Mouse (Mus musculus) kidney, postnatal 0 days (tissue): ENCODE measurements around the gene Tex33. TPM values are rescaled to one million over a fixed set of nuclear protein-coding genes. Genes with fewer than 3 reads are reported as not detected.
A peak's percentile ranks its signal among the peaks of the same experiment; 100 is the strongest.

Experiments
- ATAC-seq: fragments of 200-750 bp; cut with Nextera tagmentation; replicated peaks from 2 replicates; pipeline ENCODE4 v1.8.0; 2017; ENCODE audit warnings: low read depth, moderate number of reproducible peaks, moderate TSS enrichment, moderate library complexity; ENCODE audit not compliant: low FRiP score
- DNase-seq: peaks from one replicate; pipeline ENCODE4 v3.0.0-alpha.2; 2016; ENCODE audit warnings: low spot score
- H3K27ac ChIP-seq: fragments of 300-500 bp; sonication (generic); 2 replicates; pipeline ENCODE4 v1.5.1; 2014; ENCODE audit warnings: mild to moderate bottlenecking
- H3K27me3 ChIP-seq: fragments of 300-500 bp; sonication (generic); 2 replicates; pipeline ENCODE4 v1.6.1; 2014; ENCODE audit warnings: low read length, mixed read lengths; ENCODE audit not compliant: insufficient read depth
- H3K36me3 ChIP-seq: fragments of 300-500 bp; sonication (generic); 2 replicates; pipeline ENCODE4 v1.6.1; 2014; ENCODE audit warnings: low read length, mixed read lengths; ENCODE audit not compliant: insufficient read depth
- H3K4me1 ChIP-seq: fragments of 300-500 bp; sonication (generic); replicated peaks from 2 replicates; pipeline ENCODE4 v1.6.1; 2014; ENCODE audit warnings: antibody characterized with exemption, low read length, mixed read lengths; ENCODE audit not compliant: insufficient read depth
- H3K4me2 ChIP-seq: fragments of 300-500 bp; sonication (generic); 2 replicates; pipeline ENCODE4 v1.6.1; 2014; ENCODE audit warnings: mild to moderate bottlenecking, low read length, moderate library complexity, mixed read lengths
- H3K4me3 ChIP-seq: fragments of 300-500 bp; sonication (generic); replicated peaks from 2 replicates; pipeline ENCODE4 v1.5.1; 2014; ENCODE audit warnings: low read depth, low read length
- H3K9ac ChIP-seq: fragments of 300-500 bp; sonication (generic); 2 replicates; pipeline ENCODE4 v1.6.1; 2014; ENCODE audit warnings: low read depth, low read length
- H3K9me3 ChIP-seq: fragments of 300-500 bp; sonication (generic); replicated peaks from 2 replicates; pipeline ENCODE4 v1.6.1; 2016; ENCODE audit warnings: low read length, inconsistent platforms, mixed read lengths
- CTCF ChIP-seq: IDR thresholded peaks from 2 replicates; pipeline ENCODE4 v1.5.1; 2016; ENCODE audit warnings: antibody characterized with exemption, low read depth, mild to moderate bottlenecking, moderate library complexity
- WGBS: fragments of 180-500 bp; shearing (Covaris S2); extraction: QIAGEN DNeasy Blood & Tissue Kit; methylation state at CpG from one replicate; pipeline ENCODE4 v1.1.7; 2014; 5-methylcytosine and 5-hydroxymethylcytosine counted together
- polyA plus RNA-seq: library from polyadenylated mRNA; unstranded; fragments of >200 nt; fragmentation: Nextera tagmentation; extraction: Ambion mirVana; gene quantifications from 2 replicates; pipeline ENCODE4 v1.2.1, GENCODE M21; 2015

The Tex33 gene
- not detected in 2 replicates for polyA plus RNA-seq

- Histone ChIP-seq H3K36me3 (no peaks in the 10 kb centered on the region), H3K27me3 (no peaks in the 10 kb centered on the region), H3K9me3 (no peaks in the 10 kb centered on the region), H3K4me2 (no peak within 1 kb of the TSS), H3K27ac (no peak within 1 kb of the TSS), H3K4me3 (no peak within 1 kb of the TSS), H3K9ac (no peak within 1 kb of the TSS), H3K4me1 (no peaks in the 10 kb centered on the region)
- no peak for TF ChIP-seq CTCF
- WGBS: 79% methylated on average over 8 of the region's 8 CpGs
- DNase-seq (no peak), ATAC-seq (peak; percentile 60; the same call in 1 of the 2 replicates)
Observed at GRCm38 (mm10) chr15:78395478-78395962, at the start of gene Tex33. Tex33 (minus strand) TSS chr15:78395912.

DNA sequence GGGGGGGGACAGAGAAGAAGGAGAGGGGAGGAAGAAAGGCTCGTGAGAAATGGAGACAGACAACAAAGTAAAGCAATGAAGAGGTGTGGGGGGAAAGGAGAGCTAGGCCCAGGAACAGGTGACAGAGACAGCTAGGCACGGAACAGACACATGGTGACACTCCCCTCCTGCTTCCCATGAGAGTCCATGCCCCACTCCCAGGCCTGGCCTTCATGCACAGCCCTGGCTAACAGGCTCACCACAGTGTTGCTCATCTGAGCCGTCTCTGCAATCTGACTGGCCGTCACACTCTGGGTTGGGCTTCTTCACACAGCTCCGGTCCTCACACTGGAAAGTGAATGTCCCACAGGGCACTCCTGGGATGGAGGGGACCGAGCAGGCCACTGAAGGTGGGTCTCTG, 48.1 kb upstream of the Tex33 start:
- TF ChIP-seq CTCF: no peak
- no peak overlapping the region for H3K4me2 ChIP-seq
- no peaks in the 10 kb centered on the region for H3K36me3 ChIP-seq
- ATAC-seq (no peak), DNase-seq (no peak)
- H3K4me3 ChIP-seq: no peak overlapping the region
- 34% methylated on average over 6 of the region's 6 CpGs for WGBS
- no peaks in the 10 kb centered on the region for H3K9me3 ChIP-seq
- no peaks in the 10 kb centered on the region for H3K27me3 ChIP-seq
- H3K27ac ChIP-seq: no peak overlapping the region
- H3K4me1 ChIP-seq: no peaks in the 10 kb centered on the region
- no peak overlapping the region for H3K9ac ChIP-seq

DNA sequence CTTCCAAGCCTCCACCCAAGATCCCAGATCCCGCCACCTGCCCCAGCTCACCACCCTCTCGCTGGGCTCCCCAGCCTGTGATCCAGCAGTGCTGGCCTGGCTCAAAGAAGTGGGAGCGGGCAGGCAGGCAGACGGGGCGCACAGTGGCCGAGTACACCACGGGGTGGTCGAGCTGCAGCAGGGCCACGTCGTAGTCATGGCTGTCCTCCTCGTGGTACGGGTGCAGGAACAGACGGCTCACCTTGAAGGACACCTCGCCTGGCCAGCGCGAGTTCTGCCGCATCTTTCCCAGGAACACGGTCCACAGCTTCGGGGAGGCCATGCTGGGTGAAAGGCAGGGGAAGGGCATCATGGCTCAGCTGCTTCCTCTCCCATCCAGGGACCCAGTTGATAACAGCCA, 46.5 kb upstream of the Tex33 start:
- peaks cover 4% of the 10 kb centered on the region; the same call in 1 of the 2 replicates for H3K4me1 ChIP-seq
- 91% methylated on average over 19 of the region's 19 CpGs for WGBS
- ATAC-seq (no peak), DNase-seq (no peak)
- no peaks in the 10 kb centered on the region for H3K9me3 ChIP-seq
- no peak overlapping the region for H3K4me3 ChIP-seq
- H3K27ac ChIP-seq: no peak overlapping the region
- TF ChIP-seq CTCF: no peak
- H3K36me3 ChIP-seq: no peaks in the 10 kb centered on the region
- H3K9ac ChIP-seq: no peak overlapping the region
- H3K4me2 ChIP-seq: no peak overlapping the region
- H3K27me3 ChIP-seq: no peaks in the 10 kb centered on the region

DNA sequence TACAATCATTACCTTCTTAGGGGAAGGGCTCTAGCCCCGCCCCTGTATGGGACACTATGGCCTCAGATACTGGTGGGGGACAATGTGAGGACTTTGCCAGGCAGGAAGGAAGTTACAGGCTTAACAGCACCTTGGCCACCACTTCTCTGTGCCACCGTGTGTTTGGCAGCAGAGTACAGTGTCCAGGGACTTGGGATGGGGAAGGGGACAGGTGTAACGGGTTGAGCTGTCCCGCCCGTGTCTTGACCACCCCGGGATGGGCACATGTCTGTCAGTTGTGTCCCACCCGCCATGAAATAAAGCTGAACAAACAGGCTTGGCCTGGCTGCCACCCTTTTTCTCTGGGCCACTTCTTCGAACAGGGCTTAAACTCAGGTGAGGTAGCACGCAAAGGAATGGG, 43.3 kb upstream of the Tex33 start:
- Histone ChIP-seq H3K36me3 (0 out of 2 replicates have a peak, but pooled peaks cover 5% of the 10 kb centered on the region), H3K4me1 (peaks cover 15% of the 10 kb centered on the region), H3K27ac (no peak overlapping the region), H3K27me3 (no peaks in the 10 kb centered on the region), H3K9me3 (no peaks in the 10 kb centered on the region), H3K9ac (no peak overlapping the region), H3K4me2 (no peak overlapping the region), H3K4me3 (no peak overlapping the region)
- WGBS: 70% methylated on average over 9 of the region's 9 CpGs
- no peak for TF ChIP-seq CTCF
- DNase-seq: no peak
- ATAC-seq: no peak

GRCm38 (mm10) chr15:78438505-78438904, 42.8 kb upstream of the Tex33 start:
- no peak for ATAC-seq
- TF ChIP-seq CTCF: no peak
- H3K4me1 ChIP-seq: peaks cover 15% of the 10 kb centered on the region

DNA sequence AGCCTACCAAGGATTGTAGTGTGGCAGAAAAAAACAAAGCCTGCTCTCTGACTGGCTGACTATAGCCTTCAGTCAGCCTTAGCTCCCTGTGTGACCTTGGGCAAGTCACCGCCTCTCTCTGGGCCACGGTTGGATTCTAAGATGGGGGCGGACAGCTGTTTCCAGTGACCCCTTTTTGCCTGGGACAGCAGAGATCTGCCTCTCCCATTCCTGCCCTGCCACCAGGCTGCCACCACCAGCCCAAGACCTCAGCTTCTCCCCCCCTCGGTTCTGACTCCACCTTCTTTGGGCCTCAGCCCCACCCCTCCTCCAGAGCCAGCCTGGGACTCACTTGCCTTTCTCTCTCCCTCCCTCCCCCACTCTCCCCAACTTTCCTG, 42.3 kb upstream of the Tex33 start:
- Histone ChIP-seq H3K36me3 (0 out of 2 replicates have a peak, but pooled peaks cover 9% of the 10 kb centered on the region), H3K27ac (no peak overlapping the region), H3K27me3 (no peaks in the 10 kb centered on the region), H3K9me3 (no peaks in the 10 kb centered on the region), H3K4me2 (no peak overlapping the region), H3K4me1 (peaks cover 15% of the 10 kb centered on the region), H3K4me3 (no peak overlapping the region), H3K9ac (no peak overlapping the region)
- no peak for DNase-seq
- TF ChIP-seq CTCF: no peak
- ATAC-seq: no peak
- 56% methylated on average over 4 of the region's 4 CpGs for WGBS

More at GRCm38 (mm10) chr15:78438505-78438904, 42.8 kb upstream of the Tex33 start:
- H3K36me3 ChIP-seq: 0 out of 2 replicates have a peak, but pooled peaks cover 8% of the 10 kb centered on the region
- WGBS: 52% methylated on average over 8 of the region's 8 CpGs
- no peak overlapping the region for H3K4me2 ChIP-seq
- H3K27ac ChIP-seq: no peak overlapping the region
- no peaks in the 10 kb centered on the region for H3K9me3 ChIP-seq
- DNase-seq: no peak
- no peak overlapping the region for H3K9ac ChIP-seq
- H3K27me3 ChIP-seq: no peaks in the 10 kb centered on the region
- H3K4me3 ChIP-seq: no peak overlapping the region
